Mouse (Mus musculus) embryonic facial prominence, embryonic 10.5 days (tissue): ENCODE measurements around the gene Gm21767. TPM values are rescaled to one million over a fixed set of nuclear protein-coding genes. Genes with fewer than 3 reads are reported as not detected.
"Not testable (repeated sequence)": the region's sequence is repeated elsewhere in the genome, so short reads cannot be mapped to it uniquely, and the experiment has no call there.

Source experiments
- DNase-seq: peaks from one replicate; pipeline ENCODE4 v3.0.0-alpha.2; 2017; ENCODE audit warnings: low spot score
- H3K27ac ChIP-seq: fragments of 300-500 bp; sonication (generic); replicated peaks from 2 replicates; pipeline ENCODE4 v1.5.1; 2016; ENCODE audit warnings: mild to moderate bottlenecking
- H3K27me3 ChIP-seq: fragments of 300-500 bp; sonication (generic); replicated peaks from 2 replicates; pipeline ENCODE4 v1.6.1; 2016; ENCODE audit warnings: low read depth, mild to moderate bottlenecking; ENCODE audit not compliant: poor library complexity, severe bottlenecking
- H3K36me3 ChIP-seq: fragments of 300-500 bp; sonication (generic); replicated peaks from 2 replicates; pipeline ENCODE4 v1.6.1; 2016; ENCODE audit warnings: mild to moderate bottlenecking, moderate library complexity
- H3K4me1 ChIP-seq: fragments of 300-500 bp; sonication (generic); 2 replicates; pipeline ENCODE4 v1.6.1; 2016
- H3K4me3 ChIP-seq: fragments of 300-500 bp; sonication (generic); 2 replicates; pipeline ENCODE4 v1.5.1; 2016; ENCODE audit warnings: mild to moderate bottlenecking, moderate library complexity
- H3K9me3 ChIP-seq: fragments of 300-500 bp; sonication (generic); 2 replicates; pipeline ENCODE4 v1.6.1; 2016; ENCODE audit warnings: mild to moderate bottlenecking
- WGBS: fragments of 180-500 bp; shearing (Covaris S2); methylation state at CpG from one replicate; pipeline ENCODE4 v1.1.7; 2016; 5-methylcytosine and 5-hydroxymethylcytosine counted together
- polyA plus RNA-seq: library from polyadenylated mRNA; unstranded; fragments of >200 nt; fragmentation: Nextera tagmentation; extraction: Ambion mirVana; gene quantifications from 2 replicates; pipeline ENCODE4 v1.2.1, GENCODE M21; 2016

The Gm21767 gene
- polyA plus RNA-seq = not detected in 2 replicates

DNA sequence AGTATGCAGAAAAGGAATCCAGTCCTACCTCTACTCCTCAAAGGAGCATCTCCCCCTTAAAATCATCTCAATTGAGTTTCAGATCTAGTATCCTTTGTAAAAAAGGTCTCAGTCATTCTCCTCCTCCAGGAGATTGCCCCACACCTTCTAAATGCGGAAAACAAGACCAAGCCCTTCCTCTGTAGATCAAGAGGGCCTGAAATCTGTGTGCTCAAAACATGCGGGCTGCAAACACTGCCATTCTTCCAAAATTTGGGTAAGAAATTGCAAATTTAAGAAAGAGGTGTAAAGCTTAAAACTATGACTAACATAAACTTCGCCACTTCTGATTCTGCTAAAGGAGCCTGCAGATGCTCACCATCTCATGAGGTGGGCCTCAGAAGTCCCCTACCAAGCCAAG, at the start of gene Gm21767:
Gene Gm21767 (plus strand): TSS at position 301 of the 400 bp plus-strand sequence.
- not testable (repeated sequence) for H3K27me3 ChIP-seq, H3K4me1 ChIP-seq, H3K36me3 ChIP-seq, H3K9me3 ChIP-seq, H3K4me3 ChIP-seq, DNase-seq, H3K27ac ChIP-seq
- WGBS = no CpG with 5 or more reads among the region's 3 CpGs
